Mouse (Mus musculus) forebrain, embryonic 10.5 days (tissue): ENCODE data around the gene Gm30302. TPM values are rescaled to one million over a fixed set of nuclear protein-coding genes. Genes with fewer than 3 reads are reported as not detected.
"Not testable (repeated sequence)": the region's sequence is repeated elsewhere in the genome, so short reads cannot be mapped to it uniquely, and the experiment has no call there.

Source experiments
- DNase-seq: peaks from one replicate; pipeline ENCODE4 v3.0.0-alpha.2; 2017; ENCODE audit warnings: low spot score; ENCODE audit errors: extremely low spot score
- H3K27ac ChIP-seq: fragments of 300-500 bp; sonication (generic); 2 replicates; pipeline ENCODE4 v1.5.1; 2016; ENCODE audit warnings: mild to moderate bottlenecking
- H3K27me3 ChIP-seq: fragments of 300-500 bp; sonication (generic); 2 replicates; pipeline ENCODE4 v1.6.1; 2016; ENCODE audit warnings: mild to moderate bottlenecking; ENCODE audit not compliant: poor library complexity, severe bottlenecking
- H3K36me3 ChIP-seq: fragments of 300-500 bp; sonication (generic); replicated peaks from 2 replicates; pipeline ENCODE4 v1.6.1; 2016; ENCODE audit warnings: mild to moderate bottlenecking, moderate library complexity
- H3K4me1 ChIP-seq: fragments of 300-500 bp; sonication (generic); 2 replicates; pipeline ENCODE4 v1.6.1; 2016
- H3K4me3 ChIP-seq: fragments of 300-500 bp; sonication (generic); 2 replicates; pipeline ENCODE4 v1.5.1; 2016; ENCODE audit warnings: mild to moderate bottlenecking, moderate library complexity
- H3K9me3 ChIP-seq: fragments of 300-500 bp; sonication (generic); 2 replicates; pipeline ENCODE4 v1.6.1; 2016; ENCODE audit warnings: mild to moderate bottlenecking, moderate library complexity
- WGBS: fragments of 180-500 bp; shearing (Covaris S2); methylation state at CpG from one replicate; pipeline ENCODE4 v1.1.7; 2016; 5-methylcytosine and 5-hydroxymethylcytosine counted together
- polyA plus RNA-seq: library from polyadenylated mRNA; unstranded; fragments of >200 nt; fragmentation: Nextera tagmentation; extraction: Ambion mirVana; gene quantifications from 2 replicates; pipeline ENCODE4 v1.2.1, GENCODE M21; 2016

Gene Gm30302
- polyA plus RNA-seq, 1 experiment from 2014 or later: not detected

- H3K4me3 ChIP-seq, H3K27ac ChIP-seq, H3K27me3 ChIP-seq, H3K9me3 ChIP-seq, DNase-seq, H3K36me3 ChIP-seq, H3K4me1 ChIP-seq: not testable (repeated sequence)
Measured at GRCm38 (mm10) chr13:49771536-49771935, 27.3 kb downstream of the Gm30302 start.

- no peak for DNase-seq
- peaks cover 10% of the 10 kb centered on the region for H3K4me1 ChIP-seq
- H3K27ac ChIP-seq: no peak overlapping the region
- 85% methylated on average over 16 of the region's 16 CpGs for WGBS
- no peaks in the 10 kb centered on the region for H3K36me3 ChIP-seq
- H3K4me3 ChIP-seq: no peak overlapping the region
- H3K9me3 ChIP-seq: no peaks in the 10 kb centered on the region
- H3K27me3 ChIP-seq: no peaks in the 10 kb centered on the region
Measured at GRCm38 (mm10) chr13:49769111-49769510, 29.7 kb downstream of the Gm30302 start.

GRCm38 (mm10) chr13:49768048-49768447 is 30.8 kb downstream of the Gm30302 start:
- Histone ChIP-seq H3K27me3 (no peaks in the 10 kb centered on the region), H3K9me3 (no peaks in the 10 kb centered on the region), H3K4me3 (no peak overlapping the region), H3K27ac (no peak overlapping the region), H3K36me3 (no peaks in the 10 kb centered on the region), H3K4me1 (peaks cover 10% of the 10 kb centered on the region)
- no peak for DNase-seq
- WGBS: 100% methylated on average over 2 of the region's 2 CpGs

- 70% methylated on average over 9 of the region's 9 CpGs for WGBS
- no peaks in the 10 kb centered on the region for H3K27me3 ChIP-seq
- H3K9me3 ChIP-seq: no peaks in the 10 kb centered on the region
- no peaks in the 10 kb centered on the region for H3K36me3 ChIP-seq
- H3K4me1 ChIP-seq: peaks cover 10% of the 10 kb centered on the region
- H3K27ac ChIP-seq: no peak overlapping the region
- H3K4me3 ChIP-seq: no peak overlapping the region
- DNase-seq: no peak
Measured at GRCm38 (mm10) chr13:49766269-49766668, 32.5 kb downstream of the Gm30302 start.

- H3K9me3 ChIP-seq: no peaks in the 10 kb centered on the region
- H3K27me3 ChIP-seq: no peaks in the 10 kb centered on the region
- H3K36me3 ChIP-seq: no peaks in the 10 kb centered on the region
- H3K27ac ChIP-seq: no peak overlapping the region
- WGBS: 91% methylated on average over 8 of the region's 8 CpGs
- H3K4me1 ChIP-seq: peaks cover 10% of the 10 kb centered on the region
- no peak for DNase-seq
- no peak overlapping the region for H3K4me3 ChIP-seq
Measured at GRCm38 (mm10) chr13:49765306-49765705, 33.5 kb downstream of the Gm30302 start.

GRCm38 (mm10) chr13:49762208-49762607 is 36.6 kb downstream of the Gm30302 start:
- H3K27me3 ChIP-seq: no peaks in the 10 kb centered on the region
- DNase-seq: no peak
- H3K27ac ChIP-seq: no peak overlapping the region
- peaks cover 10% of the 10 kb centered on the region for H3K4me1 ChIP-seq
- H3K36me3 ChIP-seq: no peaks in the 10 kb centered on the region
- no peak overlapping the region for H3K4me3 ChIP-seq
- WGBS: 92% methylated on average over 14 of the region's 14 CpGs
- no peaks in the 10 kb centered on the region for H3K9me3 ChIP-seq

GRCm38 (mm10) chr13:49760675-49761074 is 38.1 kb downstream of the Gm30302 start:
- 74% methylated on average over 1 of the region's 1 CpGs for WGBS
- Histone ChIP-seq H3K27ac (no peak overlapping the region), H3K4me3 (no peak overlapping the region), H3K36me3 (no peaks in the 10 kb centered on the region), H3K4me1 (no peaks in the 10 kb centered on the region), H3K27me3 (no peaks in the 10 kb centered on the region), H3K9me3 (no peaks in the 10 kb centered on the region)
- no peak for DNase-seq

- H3K36me3 ChIP-seq: no peaks in the 10 kb centered on the region
- WGBS: 83% methylated on average over 4 of the region's 4 CpGs
Measured at GRCm38 (mm10) chr13:49757966-49758365, 40.8 kb downstream of the Gm30302 start.

GRCm38 (mm10) chr13:49756591-49756990 is 42.2 kb downstream of the Gm30302 start:
- Histone ChIP-seq H3K4me1 (no peaks in the 10 kb centered on the region), H3K27ac (no peak overlapping the region), H3K36me3 (no peaks in the 10 kb centered on the region), H3K9me3 (no peaks in the 10 kb centered on the region), H3K4me3 (no peak overlapping the region), H3K27me3 (no peaks in the 10 kb centered on the region)
- DNase-seq: no peak
- WGBS: 90% methylated on average over 9 of the region's 9 CpGs

More at GRCm38 (mm10) chr13:49757966-49758365, 40.8 kb downstream of the Gm30302 start:
- Histone ChIP-seq H3K9me3 (no peaks in the 10 kb centered on the region), H3K27ac (no peak overlapping the region), H3K27me3 (no peaks in the 10 kb centered on the region), H3K4me3 (no peak overlapping the region), H3K4me1 (no peaks in the 10 kb centered on the region)
- DNase-seq: no peak

- DNase-seq: no peak
- WGBS: 95% methylated on average over 16 of the region's 16 CpGs
- H3K4me1 ChIP-seq: no peaks in the 10 kb centered on the region
Measured at GRCm38 (mm10) chr13:49741285-49742040, 57.3 kb downstream of the Gm30302 start.

GRCm38 (mm10) chr13:49738011-49738410 is 60.8 kb downstream of the Gm30302 start:
- 89% methylated on average over 2 of the region's 2 CpGs for WGBS
- peaks cover 34% of the 10 kb centered on the region for H3K36me3 ChIP-seq

More at GRCm38 (mm10) chr13:49741285-49742040, 57.3 kb downstream of the Gm30302 start:
- Histone ChIP-seq H3K9me3 (no peaks in the 10 kb centered on the region), H3K27ac (no peak overlapping the region), H3K27me3 (no peaks in the 10 kb centered on the region), H3K36me3 (peaks cover under 1% of the 10 kb centered on the region), H3K4me3 (no peak overlapping the region)

GRCm38 (mm10) chr13:49736430-49736829 is 62.4 kb downstream of the Gm30302 start:
- no peak overlapping the region for H3K27ac ChIP-seq
- WGBS: 95% methylated on average over 2 of the region's 2 CpGs
- H3K27me3 ChIP-seq: no peaks in the 10 kb centered on the region
- H3K9me3 ChIP-seq: no peaks in the 10 kb centered on the region
- H3K4me3 ChIP-seq: no peak overlapping the region
- no peak for DNase-seq
- no peaks in the 10 kb centered on the region for H3K4me1 ChIP-seq
- peaks cover 49% of the 10 kb centered on the region for H3K36me3 ChIP-seq

More at GRCm38 (mm10) chr13:49738011-49738410, 60.8 kb downstream of the Gm30302 start:
- DNase-seq: no peak
- Histone ChIP-seq H3K27me3 (no peaks in the 10 kb centered on the region), H3K4me1 (no peaks in the 10 kb centered on the region), H3K9me3 (no peaks in the 10 kb centered on the region), H3K27ac (no peak overlapping the region), H3K4me3 (no peak overlapping the region)
